Mouse (Mus musculus) heart, embryonic 16.5 days (tissue): Measurements from ENCODE around the gene Gpatch2l. TPM values are rescaled to one million over a fixed set of nuclear protein-coding genes. Genes with fewer than 3 reads are reported as not detected.

Experiments used
- ATAC-seq: fragments of 200-750 bp; cut with Nextera tagmentation; replicated peaks from 2 replicates; pipeline ENCODE4 v1.8.0; 2017; ENCODE audit warnings: moderate number of reproducible peaks; ENCODE audit not compliant: insufficient read depth, low FRiP score; ENCODE audit errors: extremely low read depth
- H3K27ac ChIP-seq: fragments of 300-500 bp; sonication (generic); 2 replicates; pipeline ENCODE4 v1.5.1; 2014; ENCODE audit warnings: mild to moderate bottlenecking, low read length, control low read depth, moderate library complexity
- H3K27me3 ChIP-seq: fragments of 300-500 bp; sonication (generic); 2 replicates; pipeline ENCODE4 v1.6.1; 2014; ENCODE audit warnings: low read length, mixed read lengths; ENCODE audit not compliant: control insufficient read depth, insufficient read depth
- H3K36me3 ChIP-seq: fragments of 300-500 bp; sonication (generic); 2 replicates; pipeline ENCODE4 v1.6.1; 2014; ENCODE audit not compliant: control insufficient read depth, insufficient read depth
- H3K4me1 ChIP-seq: fragments of 300-500 bp; sonication (generic); 2 replicates; pipeline ENCODE4 v1.6.1; 2014; ENCODE audit warnings: low read length, mixed read lengths; ENCODE audit not compliant: control insufficient read depth, insufficient read depth
- H3K4me2 ChIP-seq: fragments of 300-500 bp; sonication (generic); 2 replicates; pipeline ENCODE4 v1.6.1; 2014; ENCODE audit warnings: low read depth, mild to moderate bottlenecking, control low read depth, low read length
- H3K4me3 ChIP-seq: fragments of 300-500 bp; sonication (generic); 2 replicates; pipeline ENCODE4 v1.5.1; 2014; ENCODE audit warnings: mild to moderate bottlenecking, control low read depth, low read length
- H3K9ac ChIP-seq: fragments of 300-500 bp; sonication (generic); 2 replicates; pipeline ENCODE4 v1.6.1; 2014; ENCODE audit warnings: low read length, control low read depth
- H3K9me3 ChIP-seq: fragments of 300-500 bp; sonication (generic); replicated peaks from 2 replicates; pipeline ENCODE4 v1.6.1; 2016; ENCODE audit warnings: low read length; ENCODE audit not compliant: control insufficient read depth
- WGBS: fragments of 180-500 bp; shearing (Covaris S2); extraction: QIAGEN DNeasy Blood & Tissue Kit; methylation state at CpG from one replicate; pipeline ENCODE4 v1.1.7; 2014; 5-methylcytosine and 5-hydroxymethylcytosine counted together
- polyA plus RNA-seq: library from polyadenylated mRNA; unstranded; fragments of >200 nt; fragmentation: Nextera tagmentation; extraction: Ambion mirVana; gene quantifications from 2 replicates; pipeline ENCODE4 v1.2.1, GENCODE M21; 2015

The Gpatch2l gene
- polyA plus RNA-seq, 1 experiment from 2014 or later, result 12.8 TPM

- H3K4me3 ChIP-seq, result peak overlapping the region; percentile 36
- H3K4me2 ChIP-seq, result peak overlapping the region; percentile 65
- no peak for ATAC-seq
- H3K27me3 ChIP-seq, result peaks cover 17% of the 10 kb centered on the region
- H3K36me3 ChIP-seq, result no peaks in the 10 kb centered on the region
- H3K4me1 ChIP-seq, result peaks cover 8% of the 10 kb centered on the region
- H3K9me3 ChIP-seq, result 0 out of 2 replicates have a peak, but pooled peaks cover 3% of the 10 kb centered on the region
- H3K9ac ChIP-seq, result no peak overlapping the region
- WGBS, result 7% methylated on average over 38 of the region's 38 CpGs
- no peak overlapping the region for H3K27ac ChIP-seq
These were observed 21.2 kb upstream of the Gpatch2l start for GRCm38 (mm10) chr12:86220200-86221021.

- Histone ChIP-seq H3K4me3 (peak overlapping the region; percentile 36), H3K36me3 (no peaks in the 10 kb centered on the region), H3K9me3 (0 out of 2 replicates have a peak, but pooled peaks cover 3% of the 10 kb centered on the region), H3K9ac (no peak overlapping the region), H3K4me2 (peak overlapping the region; percentile 65), H3K4me1 (peaks cover 8% of the 10 kb centered on the region), H3K27me3 (peaks cover 11% of the 10 kb centered on the region), H3K27ac (no peak overlapping the region)
- ATAC-seq, result no peak
- 45% methylated on average over 16 of the region's 16 CpGs for WGBS
These were observed 20.5 kb upstream of the Gpatch2l start for GRCm38 (mm10) chr12:86221074-86221703.

GRCm38 (mm10) chr12:86234295-86234694 lies 7.4 kb upstream of the Gpatch2l start:
- Histone ChIP-seq H3K4me2 (no peak overlapping the region), H3K9me3 (no peaks in the 10 kb centered on the region), H3K9ac (no peak overlapping the region), H3K27ac (no peak overlapping the region), H3K4me1 (no peaks in the 10 kb centered on the region), H3K27me3 (no peaks in the 10 kb centered on the region), H3K4me3 (no peak overlapping the region), H3K36me3 (no peaks in the 10 kb centered on the region)
- WGBS, result 53% methylated on average over 4 of the region's 4 CpGs
- no peak for ATAC-seq

DNA sequence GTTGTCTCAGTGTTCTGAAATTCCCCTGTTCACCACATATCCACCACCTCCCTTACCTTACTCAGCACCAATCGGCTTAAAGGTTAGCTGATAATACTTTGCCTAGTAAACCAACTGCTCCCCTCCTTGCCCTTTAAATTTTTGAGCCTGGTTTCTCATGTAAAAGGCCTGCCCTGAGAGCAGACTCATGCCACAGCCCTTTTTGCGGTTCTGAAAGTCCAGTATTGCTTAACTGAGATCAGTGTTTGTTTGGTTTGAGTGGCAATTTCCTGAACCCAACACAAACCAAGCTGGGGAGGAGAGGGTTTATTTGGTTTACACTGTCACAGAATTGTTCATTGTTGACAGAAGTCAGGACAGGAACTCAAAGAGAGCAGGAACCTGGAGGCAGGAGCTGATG lies 2.9 kb upstream of the Gpatch2l start:
- Histone ChIP-seq H3K4me2 (no peak overlapping the region), H3K4me1 (peaks cover 5% of the 10 kb centered on the region), H3K9me3 (no peaks in the 10 kb centered on the region), H3K4me3 (no peak overlapping the region), H3K9ac (no peak overlapping the region), H3K36me3 (0 out of 2 replicates have a peak, but pooled peaks cover 1% of the 10 kb centered on the region), H3K27me3 (no peaks in the 10 kb centered on the region), H3K27ac (no peak overlapping the region)
- 66% methylated on average over 2 of the region's 2 CpGs for WGBS
- no peak for ATAC-seq

DNA sequence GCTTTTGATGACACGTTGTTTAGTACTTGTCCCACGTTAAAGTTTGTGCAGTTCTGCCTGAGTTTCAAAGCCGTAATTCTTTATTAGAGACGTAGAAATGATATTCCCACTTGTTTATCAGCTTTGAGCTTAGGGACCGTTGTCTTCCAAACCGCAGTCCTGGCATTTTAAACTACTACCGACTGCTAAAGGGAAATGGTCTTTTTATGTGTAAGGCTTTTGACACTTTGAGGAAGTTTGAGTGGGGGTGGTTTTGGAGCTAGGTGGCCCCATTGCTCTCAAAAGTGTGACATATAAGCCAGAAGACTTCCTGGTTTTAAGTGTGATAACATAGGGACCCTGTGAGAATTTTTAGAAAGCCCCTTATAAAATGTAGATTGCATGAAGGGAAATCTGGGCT lies 905 bp downstream of the Gpatch2l start:
- WGBS, result 5% methylated on average over 7 of the region's 7 CpGs
- Histone ChIP-seq H3K36me3 (peaks cover 13% of the 10 kb centered on the region; the same call in 1 of the 2 replicates), H3K9me3 (no peaks in the 10 kb centered on the region), H3K27me3 (no peaks in the 10 kb centered on the region), H3K4me1 (peaks cover 13% of the 10 kb centered on the region), H3K27ac (peak overlapping the region; percentile 76; the same call in 1 of the 2 replicates), H3K4me2 (peak overlapping the region; percentile 89), H3K4me3 (peak overlapping the region; percentile 63), H3K9ac (peak overlapping the region; percentile 83)
- no peak for ATAC-seq

- no peaks in the 10 kb centered on the region for H3K27me3 ChIP-seq
- no peak overlapping the region for H3K27ac ChIP-seq
- ATAC-seq, result no peak
- no peak overlapping the region for H3K4me3 ChIP-seq
- peaks cover 13% of the 10 kb centered on the region; the same call in 1 of the 2 replicates for H3K36me3 ChIP-seq
- no peaks in the 10 kb centered on the region for H3K9me3 ChIP-seq
- WGBS, result 93% methylated on average over 17 of the region's 17 CpGs
- H3K4me2 ChIP-seq, result no peak overlapping the region
- H3K9ac ChIP-seq, result no peak overlapping the region
- peaks cover 19% of the 10 kb centered on the region for H3K4me1 ChIP-seq
These were observed 2.3 kb downstream of the Gpatch2l start for GRCm38 (mm10) chr12:86243936-86244335.

DNA sequence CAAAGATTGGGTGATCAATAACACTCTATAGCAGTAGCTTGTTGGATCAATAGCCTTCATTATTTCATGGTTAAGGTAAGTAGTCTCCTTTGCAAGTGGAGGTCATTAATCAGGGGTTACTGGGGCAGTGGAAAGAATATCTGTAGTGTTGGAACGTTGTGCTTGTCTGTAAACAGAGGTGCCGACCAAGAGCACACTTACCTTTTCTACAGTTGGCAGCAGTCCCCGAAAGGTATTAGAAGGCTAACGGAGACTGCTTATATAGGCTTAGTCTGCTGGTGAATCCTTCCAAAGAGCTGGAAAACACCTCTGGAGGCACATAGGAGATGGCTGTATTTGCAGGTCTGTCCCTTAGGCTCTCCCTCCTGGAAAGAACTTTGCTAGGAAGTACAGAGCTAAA lies 8.5 kb downstream of the Gpatch2l start:
- no peak overlapping the region for H3K4me2 ChIP-seq
- ATAC-seq, result no peak
- peaks cover 10% of the 10 kb centered on the region; the same call in 1 of the 2 replicates for H3K4me1 ChIP-seq
- H3K27ac ChIP-seq, result no peak overlapping the region
- peaks cover 2% of the 10 kb centered on the region; the same call in 1 of the 2 replicates for H3K36me3 ChIP-seq
- H3K27me3 ChIP-seq, result no peaks in the 10 kb centered on the region
- H3K9me3 ChIP-seq, result no peaks in the 10 kb centered on the region
- no peak overlapping the region for H3K9ac ChIP-seq
- no peak overlapping the region for H3K4me3 ChIP-seq
- WGBS, result 71% methylated on average over 4 of the region's 4 CpGs

- no peaks in the 10 kb centered on the region for H3K9me3 ChIP-seq
- H3K27me3 ChIP-seq, result no peaks in the 10 kb centered on the region
- 85% methylated on average over 7 of the region's 7 CpGs for WGBS
- peaks cover 14% of the 10 kb centered on the region for H3K4me1 ChIP-seq
- no peak overlapping the region for H3K4me2 ChIP-seq
- H3K4me3 ChIP-seq, result no peak overlapping the region
- H3K9ac ChIP-seq, result no peak overlapping the region
- H3K27ac ChIP-seq, result no peak overlapping the region
- peaks cover 15% of the 10 kb centered on the region for H3K36me3 ChIP-seq
- ATAC-seq, result no peak
These were observed 13.3 kb downstream of the Gpatch2l start for GRCm38 (mm10) chr12:86254910-86255309.

DNA sequence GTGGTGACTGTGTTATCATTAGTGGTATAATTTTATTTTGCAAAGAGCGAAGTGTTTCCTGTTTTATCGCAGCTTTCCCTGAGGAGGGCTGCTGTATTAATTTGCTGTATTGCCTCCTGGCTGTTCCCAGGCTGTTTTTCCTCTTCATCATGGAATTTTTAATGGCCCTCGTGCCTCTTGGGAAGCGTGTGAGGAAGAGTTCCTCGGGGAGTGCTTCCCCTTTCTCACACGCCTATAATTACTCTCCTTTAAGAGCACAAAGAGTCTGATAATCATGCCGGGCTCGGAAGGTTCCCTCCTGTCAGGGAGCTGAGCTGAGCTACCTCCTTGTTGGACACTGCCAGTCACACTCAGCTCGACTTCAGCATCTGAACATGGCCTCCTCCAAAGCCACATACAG lies 30.0 kb downstream of the Gpatch2l start:
- 54% methylated on average over 9 of the region's 9 CpGs for WGBS
- Histone ChIP-seq H3K27ac (no peak overlapping the region), H3K4me3 (no peak overlapping the region), H3K9me3 (no peaks in the 10 kb centered on the region), H3K36me3 (peaks cover 11% of the 10 kb centered on the region; the same call in 1 of the 2 replicates), H3K27me3 (no peaks in the 10 kb centered on the region), H3K4me2 (no peak overlapping the region), H3K9ac (no peak overlapping the region), H3K4me1 (no peaks in the 10 kb centered on the region)
- no peak for ATAC-seq
